Mouse (Mus musculus): Measurements from ENCODE around the gene Clic3. TPM values are rescaled to one million over a fixed set of nuclear protein-coding genes. Genes with fewer than 3 reads are reported as not detected.

The Clic3 gene
- total and polyA plus RNA-seq, 3 experiments, result 0.30 to 0.71 TPM; not detected in 1

DNA sequence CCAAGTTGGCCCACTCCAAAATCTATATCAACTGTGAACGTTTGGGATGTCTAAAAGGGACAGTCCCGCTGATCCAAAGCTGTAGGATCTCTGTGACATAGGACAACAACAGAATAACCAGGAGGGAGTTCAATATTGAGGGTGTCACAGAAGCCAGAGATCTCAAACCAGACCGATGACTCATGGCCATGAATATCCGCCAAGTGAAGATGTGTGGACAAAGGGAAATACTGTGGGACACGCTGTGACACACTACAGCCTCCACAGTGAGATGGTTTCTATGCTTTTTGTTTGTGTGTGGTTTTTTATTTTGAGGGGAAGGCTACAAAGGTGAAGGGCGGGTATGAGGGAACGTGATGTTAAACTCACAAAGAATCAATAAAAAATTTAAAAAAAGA lies 32.0 kb downstream of the Clic3 start:
- H3K36me3 ChIP-seq (replicated peaks in 1 of 2; ENCODE audit: control insufficient read depth in 1 of 2, insufficient read depth in 1 of 2, low read length in 1 of 2), result no peaks in the 10 kb centered on the region
- H3K9ac ChIP-seq (ENCODE audit: insufficient read depth, low read depth), result no peak overlapping the region
- peaks cover 28% of the 10 kb centered on the region for H3K27me3 ChIP-seq (replicated peaks)
- dilution Hi-C loops (cut with MboI; ENCODE audit: extremely low pct_ligation_motif_present, extremely low pct_unique_long_range_greater_than_20kb, low sequenced_read_pairs) (no loop called here), in situ Hi-C loops (cut with MboI; ENCODE audit: low pct_ligation_motif_present, low pct_unique_long_range_greater_than_20kb, low sequenced_read_pairs) (no loop called here)
- H3K4me3 ChIP-seq (replicated peaks in 1 of 3; ENCODE audit: low read depth in 2 of 3, low read length in 2 of 3, poor library complexity in 1 of 3), result no peak overlapping the region
- no peak for TF ChIP-seq UBTF (IDR thresholded peaks at IDR 0.05; ENCODE audit: low read depth, low read length)
- TF ChIP-seq CHD2 (IDR thresholded peaks at IDR 0.05; ENCODE audit: low read length), result no peak
- no peak for TF ChIP-seq POLR2AphosphoS2 (IDR thresholded peaks at IDR 0.05; ENCODE audit: low read depth, low read length)
- no peak for TF ChIP-seq ZNF384 (IDR thresholded peaks at IDR 0.05; ENCODE audit: low read depth, low read length)
- TF ChIP-seq EP300 (IDR thresholded peaks at IDR 0.05; ENCODE audit: low read length), result no peak
- TF ChIP-seq HCFC1 (IDR thresholded peaks at IDR 0.05; ENCODE audit: low read depth, low read length), result no peak
- no peak for TF ChIP-seq IRF4 (IDR thresholded peaks at IDR 0.05; ENCODE audit: low read depth, low read length)
- no peak for TF ChIP-seq ZKSCAN1 (IDR thresholded peaks at IDR 0.05; ENCODE audit: borderline replicate concordance, low read depth, low read length)
- no peak for TF ChIP-seq KAT2A (IDR thresholded peaks at IDR 0.05; ENCODE audit: insufficient replicate concordance, low read length)
- no peak for TF ChIP-seq JUND (conservative IDR thresholded peaks at IDR 0.05; ENCODE audit: low read depth, low read length)
- no peak for TF ChIP-seq ETS1 (conservative IDR thresholded peaks at IDR 0.05; ENCODE audit: low read depth, low read length)
- TF ChIP-seq MAZ (IDR thresholded peaks at IDR 0.05; ENCODE audit: low read depth, low read length), result no peak
- TF ChIP-seq USF2 (conservative IDR thresholded peaks at IDR 0.05; ENCODE audit: low read depth, low read length), result no peak
- TF ChIP-seq JUN (IDR thresholded peaks at IDR 0.05; ENCODE audit: insufficient read depth, low read depth, low read length), result no peak
- TF ChIP-seq MAFK (IDR thresholded peaks at IDR 0.05; ENCODE audit: insufficient replicate concordance, low read length), result no peak
- no peak for TF ChIP-seq POLR2A (IDR thresholded peaks at IDR 0.05; ENCODE audit: low read depth, low read length)
- TF ChIP-seq ZC3H11A (IDR thresholded peaks at IDR 0.05; ENCODE audit: low read depth, low read length), result no peak
- TF ChIP-seq TCF12 (IDR thresholded peaks at IDR 0.05; ENCODE audit: low read depth, low read length), result no peak
- no peak for TF ChIP-seq MYC (IDR thresholded peaks at IDR 0.05; ENCODE audit: low read depth, low read length)
- no peak overlapping the region for H3K27ac ChIP-seq (ENCODE audit: insufficient read depth, low read depth)
- DNase-seq (ENCODE audit: extremely low read depth), result no peak
- H3K4me1 ChIP-seq (ENCODE audit: control insufficient read depth in 1 of 2, insufficient read depth in 2 of 2), result peaks cover 4 to 14% of the 10 kb centered on the region in 2 experiments; a peak in 3 of 4 replicates
- H3K79me2 ChIP-seq (replicated peaks; ENCODE audit: control insufficient read depth, extremely low read depth, insufficient read depth, poor library complexity, severe bottlenecking), result no peaks in the 10 kb centered on the region
- H3K4me2 ChIP-seq (ENCODE audit: insufficient read depth, low read depth, poor library complexity, severe bottlenecking), result no peak overlapping the region
- peaks cover 11% of the 10 kb centered on the region for H3K9me3 ChIP-seq (replicated peaks; ENCODE audit: low read length)

DNA sequence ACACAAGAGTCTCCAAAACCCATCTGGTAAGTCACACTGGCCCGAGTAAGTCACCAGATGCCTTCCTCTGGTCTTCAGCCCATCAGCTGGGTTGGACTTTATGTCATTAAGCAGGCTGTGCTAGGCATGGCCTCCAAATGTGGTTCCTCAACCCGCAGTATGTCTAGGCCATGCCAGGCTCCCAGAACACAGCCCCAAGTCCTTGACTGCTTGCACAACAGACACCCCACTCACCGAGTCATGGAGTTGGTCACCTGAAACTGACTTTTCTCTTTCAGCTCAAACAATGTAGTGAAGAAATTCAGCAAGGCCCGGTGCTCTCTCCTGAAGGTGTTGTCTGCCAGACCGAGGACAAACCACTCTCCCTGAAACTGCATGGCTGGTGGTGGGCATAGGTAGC lies 36.4 kb downstream of the Clic3 start:
- H3K4me2 ChIP-seq (ENCODE audit: insufficient read depth, low read depth, poor library complexity, severe bottlenecking), result no peak overlapping the region
- H3K9ac ChIP-seq (ENCODE audit: insufficient read depth, low read depth), result no peak overlapping the region
- no peak for TF ChIP-seq MAFK (IDR thresholded peaks at IDR 0.05; ENCODE audit: insufficient replicate concordance, low read length)
- TF ChIP-seq MAX (IDR thresholded peaks at IDR 0.05; ENCODE audit: low read length), result no peak
- no peak for TF ChIP-seq USF1 (IDR thresholded peaks at IDR 0.05; ENCODE audit: low read depth, low read length)
- TF ChIP-seq ZNF384 (IDR thresholded peaks at IDR 0.05; ENCODE audit: low read depth, low read length), result no peak
- no peak for TF ChIP-seq IRF4 (IDR thresholded peaks at IDR 0.05; ENCODE audit: low read depth, low read length)
- TF ChIP-seq MXI1 (IDR thresholded peaks at IDR 0.05; ENCODE audit: low read depth, low read length), result no peak
- TF ChIP-seq UBTF (IDR thresholded peaks at IDR 0.05; ENCODE audit: low read depth, low read length), result no peak
- TF ChIP-seq ZMIZ1 (IDR thresholded peaks at IDR 0.05; ENCODE audit: low read depth, low read length), result no peak
- TF ChIP-seq HCFC1 (IDR thresholded peaks at IDR 0.05; ENCODE audit: low read depth, low read length), result no peak
- no peak for TF ChIP-seq ZC3H11A (IDR thresholded peaks at IDR 0.05; ENCODE audit: low read depth, low read length)
- no peak for TF ChIP-seq NELFE (IDR thresholded peaks at IDR 0.05; ENCODE audit: low read depth, low read length)
- TF ChIP-seq PAX5 (IDR thresholded peaks at IDR 0.05; ENCODE audit: low read length), result no peak
- no peak for TF ChIP-seq CTCF (conservative IDR thresholded peaks at IDR 0.05 in 1 of 2, IDR thresholded peaks at IDR 0.05 in 1 of 2; ENCODE audit: low read depth in 2 of 2, low read length in 2 of 2)
- no peak for TF ChIP-seq TBP (conservative IDR thresholded peaks at IDR 0.05; ENCODE audit: low read depth, low read length)
- TF ChIP-seq USF2 (conservative IDR thresholded peaks at IDR 0.05; ENCODE audit: low read depth, low read length), result no peak
- TF ChIP-seq KAT2A (IDR thresholded peaks at IDR 0.05; ENCODE audit: insufficient replicate concordance, low read length), result no peak
- no peak for TF ChIP-seq POLR2AphosphoS2 (IDR thresholded peaks at IDR 0.05; ENCODE audit: low read depth, low read length)
- no peak for TF ChIP-seq CHD1 (IDR thresholded peaks at IDR 0.05; ENCODE audit: low read depth, low read length)
- no peak overlapping the region for H3K4me3 ChIP-seq (replicated peaks in 1 of 3; ENCODE audit: low read depth in 2 of 3, low read length in 2 of 3, poor library complexity in 1 of 3)
- peaks cover 4% of the 10 kb centered on the region for H3K27me3 ChIP-seq (replicated peaks)
- peaks cover 4 to 24% of the 10 kb centered on the region in 2 experiments; a peak in 3 of 4 replicates for H3K4me1 ChIP-seq (ENCODE audit: control insufficient read depth in 1 of 2, insufficient read depth in 2 of 2)
- no peak overlapping the region for H3K27ac ChIP-seq (ENCODE audit: insufficient read depth, low read depth)
- H3K79me2 ChIP-seq (replicated peaks; ENCODE audit: control insufficient read depth, extremely low read depth, insufficient read depth, poor library complexity, severe bottlenecking), result no peaks in the 10 kb centered on the region
- DNase-seq (ENCODE audit: extremely low read depth), result no peak
- dilution Hi-C loops (cut with MboI; ENCODE audit: extremely low pct_ligation_motif_present, extremely low pct_unique_long_range_greater_than_20kb, low sequenced_read_pairs) (no loop called here), in situ Hi-C loops (cut with MboI; ENCODE audit: low pct_ligation_motif_present, low pct_unique_long_range_greater_than_20kb, low sequenced_read_pairs) (no loop called here)
- H3K36me3 ChIP-seq (replicated peaks in 1 of 2; ENCODE audit: control insufficient read depth in 1 of 2, insufficient read depth in 1 of 2, low read length in 1 of 2), result no peaks in the 10 kb centered on the region
- no peaks in the 10 kb centered on the region for H3K9me3 ChIP-seq (replicated peaks; ENCODE audit: low read length)

Data from CH12.LX (cell line).